Mouse (Mus musculus): ENCODE results near the gene Oxsr1.

DNA sequence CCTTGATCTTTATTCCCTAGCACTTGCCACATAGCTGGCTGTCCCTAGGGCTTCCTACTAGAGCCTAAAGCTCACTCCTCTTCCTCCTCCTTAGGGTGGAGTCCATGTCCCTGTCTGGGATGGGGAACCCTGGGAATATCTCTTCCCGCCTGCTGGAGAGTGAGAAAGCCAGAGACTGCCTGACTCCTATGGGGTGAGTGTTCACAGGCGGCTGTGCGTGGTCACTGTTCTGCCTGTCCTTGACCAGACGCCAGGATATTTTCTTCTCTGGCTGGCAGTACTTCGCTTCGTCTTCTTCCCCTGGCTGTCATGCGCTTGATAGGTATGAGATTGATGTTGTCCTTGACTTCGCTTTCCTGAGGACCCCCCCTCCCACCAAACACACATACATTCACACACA lies 24.1 kb upstream of the Oxsr1 start:
- no peak for TF ChIP-seq CTCF (IDR thresholded peaks at IDR 0.05; ENCODE audit: low read depth, low read length)
- TF ChIP-seq POLR2A (IDR thresholded peaks at IDR 0.05; ENCODE audit: extremely low read depth, insufficient read depth, low read length): no peak
